Mouse (Mus musculus) cortical plate, adult 2 months (tissue): ENCODE measurements around the gene Cacna2d3.

ENCODE experiments used
- CTCF ChIP-seq: fragments of 200-500 bp; IDR thresholded peaks from 2 replicates; pipeline ENCODE4 v1.5.1; 2011; ENCODE audit warnings: mild to moderate bottlenecking, control low read depth, low read length; ENCODE audit not compliant: insufficient read depth; ENCODE audit errors: extremely low read depth
- POLR2A ChIP-seq: fragments of 200-500 bp; IDR thresholded peaks from 2 replicates; pipeline ENCODE4 v1.6.1; 2011; ENCODE audit warnings: mild to moderate bottlenecking, low read length, control low read depth; ENCODE audit not compliant: insufficient read depth; ENCODE audit errors: extremely low read depth

DNA sequence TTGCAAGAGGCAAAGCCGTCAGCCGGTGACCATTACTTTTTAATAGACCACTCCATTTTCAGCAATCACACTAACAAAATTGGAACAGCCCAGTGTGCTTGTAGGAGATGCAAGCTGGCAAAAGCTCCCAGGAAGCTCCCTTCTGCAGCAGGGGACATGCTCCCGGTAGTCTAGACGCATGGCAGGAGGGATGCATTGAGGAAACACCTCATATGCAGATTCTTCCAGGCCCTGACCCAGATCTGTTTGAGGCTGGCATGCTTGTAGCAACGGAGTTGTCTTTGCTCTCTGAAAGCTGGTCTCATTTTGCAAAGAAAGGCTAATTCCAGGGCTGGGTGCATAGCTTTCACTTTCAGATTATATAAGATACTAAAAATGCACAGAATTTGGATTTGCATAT is 31.2 kb upstream of the Cacna2d3 start:
- TF ChIP-seq CTCF: no peak
- no peak for TF ChIP-seq POLR2A
